Mouse (Mus musculus): Measurements from ENCODE around the gene Smyd2.

- TF ChIP-seq POLR2A (IDR thresholded peaks at IDR 0.05; ENCODE audit: low read depth, low read length) (no peak), E2F4 (IDR thresholded peaks at IDR 0.05; ENCODE audit: insufficient replicate concordance, low read depth, low read length) (no peak), HCFC1 (IDR thresholded peaks at IDR 0.05; ENCODE audit: low read depth, low read length) (no peak), MAFK (IDR thresholded peaks at IDR 0.05; ENCODE audit: insufficient replicate concordance, low read length) (no peak), CTCF (conservative IDR thresholded peaks at IDR 0.05 in 1 of 2, IDR thresholded peaks at IDR 0.05 in 1 of 2; ENCODE audit: low read depth in 2 of 2, low read length in 2 of 2) (no peak), MEF2A (IDR thresholded peaks at IDR 0.05; ENCODE audit: borderline replicate concordance, low read depth, low read length) (no peak), EP300 (IDR thresholded peaks at IDR 0.05; ENCODE audit: low read length) (no peak), BHLHE40 (IDR thresholded peaks at IDR 0.05; ENCODE audit: low read depth, low read length) (no peak), TBP (conservative IDR thresholded peaks at IDR 0.05; ENCODE audit: low read depth, low read length) (no peak), IRF4 (IDR thresholded peaks at IDR 0.05; ENCODE audit: low read depth, low read length) (no peak), POLR2AphosphoS2 (IDR thresholded peaks at IDR 0.05; ENCODE audit: low read depth, low read length) (no peak), ZNF384 (IDR thresholded peaks at IDR 0.05; ENCODE audit: low read depth, low read length) (no peak)
Observed at GRCm38 (mm10) chr1:189884951-189885350, 37.2 kb downstream of the Smyd2 start.
